30 mouse cellular contexts compared by ENCODE assay signal in the genomic region with DNA sequence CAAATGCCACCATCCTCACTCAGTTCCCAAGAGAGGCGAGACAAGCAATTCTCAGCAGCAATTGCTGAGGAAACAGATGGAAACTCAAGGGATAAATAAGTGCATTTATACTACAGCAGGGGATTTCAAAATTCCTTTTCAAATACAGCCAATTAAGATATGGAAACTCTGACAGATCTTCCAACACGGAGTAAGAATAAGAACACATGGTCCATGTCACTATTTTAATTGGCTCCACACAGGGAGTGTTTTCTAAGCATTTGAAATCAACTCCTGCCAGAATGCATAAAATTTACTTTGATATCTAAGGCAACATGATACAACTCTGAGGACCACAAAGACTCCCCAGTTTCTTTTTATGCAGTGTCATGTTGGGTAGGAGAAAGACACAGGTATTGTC. TPM values are rescaled to one million over a fixed set of nuclear protein-coding genes. Genes with fewer than 3 reads are reported as not detected.
"Had no signal": no experiment of that assay in that cellular context is flagged by ENCODE, and none has a peak within 500 bp of the region (broad histone marks: within the 10 kb centered on the region; RNA-seq: fewer than 3 reads in every experiment).

No protein-coding gene starts in this region.

- H3K4me2 ChIP-seq: heart, embryonic 11.5 days; heart, embryonic 13.5 days; heart, embryonic 15.5 days; hindbrain, embryonic 13.5 days; hindbrain, embryonic 15.5 days; kidney, embryonic 15.5 days; limb, embryonic 12.5 days; liver, embryonic 11.5 days; liver, embryonic 13.5 days; liver, embryonic 15.5 days had no signal

- H3K36me3 ChIP-seq: heart, embryonic 13.5 days; heart, embryonic 15.5 days; hindbrain, embryonic 13.5 days; hindbrain, embryonic 15.5 days; kidney, embryonic 15.5 days; limb, embryonic 10.5 days; limb, embryonic 12.5 days; liver, embryonic 13.5 days; liver, embryonic 15.5 days had no signal

- H3K4me3 ChIP-seq: gastrocnemius, adult 2 months; heart, adult 2 months; heart, embryonic 13.5 days; heart, embryonic 15.5 days; hindbrain, embryonic 13.5 days; hindbrain, embryonic 15.5 days; kidney, embryonic 15.5 days; left cerebral cortex, adult 2 months; limb, embryonic 10.5 days; limb, embryonic 12.5 days; liver, embryonic 13.5 days; liver, embryonic 15.5 days had no signal

- DNase-seq: gastrocnemius, adult 2 months; gastrocnemius, postnatal 10 days; gastrocnemius, postnatal 25 days; heart, adult 11 months; heart, adult 2 months; heart, postnatal 14 days; heart, postnatal 36 days; kidney, adult 11 months; kidney, adult 2 months; kidney, adult 9 months; kidney, postnatal 10 days; kidney, postnatal 36 days; layer of hippocampus, adult 9-11 months; liver; liver, embryonic 13.5 days; liver, postnatal 0 days had no signal

- H3K9ac ChIP-seq: heart, embryonic 13.5 days; heart, embryonic 15.5 days; hindbrain, embryonic 13.5 days; hindbrain, embryonic 15.5 days; kidney, embryonic 15.5 days; limb, embryonic 12.5 days; liver, embryonic 13.5 days; liver, embryonic 15.5 days; liver, postnatal 0 days had no signal

- ATAC-seq: hindbrain, postnatal 0 days; intestine, embryonic 16.5 days; liver, postnatal 0 days had no signal

- H3K9me3 ChIP-seq: heart, embryonic 13.5 days; heart, embryonic 15.5 days; hindbrain, embryonic 13.5 days; hindbrain, embryonic 15.5 days; kidney, embryonic 15.5 days; limb, embryonic 10.5 days; limb, embryonic 12.5 days; liver, embryonic 13.5 days; liver, embryonic 15.5 days had no signal

- H3K27me3 ChIP-seq: heart, embryonic 13.5 days; heart, embryonic 15.5 days; hindbrain, embryonic 13.5 days; hindbrain, embryonic 15.5 days; kidney, embryonic 15.5 days; limb, embryonic 12.5 days; liver, embryonic 13.5 days; liver, embryonic 15.5 days had no signal

- H3K4me1 ChIP-seq: heart, embryonic 13.5 days; heart, embryonic 15.5 days; hindbrain, embryonic 13.5 days; hindbrain, embryonic 15.5 days; kidney, embryonic 15.5 days; limb, embryonic 10.5 days; limb, embryonic 12.5 days; liver, embryonic 13.5 days; liver, embryonic 15.5 days had no signal

- H3K27ac ChIP-seq: gastrocnemius, adult 2 months; heart, adult 2 months; heart, embryonic 13.5 days; heart, embryonic 15.5 days; hindbrain, embryonic 13.5 days; hindbrain, embryonic 15.5 days; hindbrain, postnatal 0 days; kidney, embryonic 15.5 days; left cerebral cortex, adult 2 months; limb, embryonic 10.5 days; limb, embryonic 12.5 days; liver, embryonic 13.5 days; liver, embryonic 15.5 days had no signal

RNA-seq across cellular contexts. Expression of gene Sgcd, which starts 49.0 kb away (rescaled TPM):
- total RNA-seq: hematopoietic stem cell, adult 5-6 weeks had no signal
